Mouse (Mus musculus): ENCODE data around the gene Mrap2.

Gene Mrap2

GRCm38 (mm10) chr9:87178534-87178933 lies 34.4 kb downstream of the Mrap2 start:
- no peak for DNase-seq (ENCODE audit: low read depth, low spot score)

- no peak for DNase-seq (ENCODE audit: low read depth, low spot score)
Observed at GRCm38 (mm10) chr9:87182231-87182630, 38.1 kb downstream of the Mrap2 start.

- DNase-seq (ENCODE audit: low read depth, low spot score): no peak
Observed at GRCm38 (mm10) chr9:87187336-87187735, 43.2 kb downstream of the Mrap2 start.

- no peak for DNase-seq (ENCODE audit: low read depth, low spot score)
Observed at GRCm38 (mm10) chr9:87193721-87194120, 49.6 kb downstream of the Mrap2 start.

GRCm38 (mm10) chr9:87197277-87197676 lies 53.2 kb downstream of the Mrap2 start:
- no peak for DNase-seq (ENCODE audit: low read depth, low spot score)

GRCm38 (mm10) chr9:87198036-87198435 lies 53.9 kb downstream of the Mrap2 start:
- DNase-seq (ENCODE audit: low read depth, low spot score): no peak

GRCm38 (mm10) chr9:87200426-87200825 lies 56.3 kb downstream of the Mrap2 start:
- no peak for DNase-seq (ENCODE audit: low read depth, low spot score)

- DNase-seq (ENCODE audit: low read depth, low spot score): no peak
Observed at GRCm38 (mm10) chr9:87200919-87201318, 56.8 kb downstream of the Mrap2 start.

GRCm38 (mm10) chr9:87202431-87202830 lies 58.3 kb downstream of the Mrap2 start:
- DNase-seq (ENCODE audit: low read depth, low spot score): no peak

- DNase-seq (ENCODE audit: low read depth, low spot score): no peak
Observed at GRCm38 (mm10) chr9:87210830-87211339, 66.8 kb downstream of the Mrap2 start.

- DNase-seq (ENCODE audit: low read depth, low spot score): no peak
Observed at GRCm38 (mm10) chr9:87213204-87213603, 69.1 kb downstream of the Mrap2 start.

Data from ZHBTc4 (cell line).